Mouse (Mus musculus): ENCODE results near the gene Vmp1.

- TF ChIP-seq POLR2A (IDR thresholded peaks at IDR 0.05; ENCODE audit: insufficient read depth, low read depth, low read length), result no peak
- no peak for TF ChIP-seq CTCF (IDR thresholded peaks at IDR 0.05; ENCODE audit: insufficient read depth, low read depth, low read length)
Measured at GRCm38 (mm10) chr11:86604732-86605520, 78.7 kb downstream of the Vmp1 start.
